Mouse (Mus musculus) lung, embryonic 15.5 days (tissue): ENCODE data around the gene Olfr1366. TPM values are rescaled to one million over a fixed set of nuclear protein-coding genes. Genes with fewer than 3 reads are reported as not detected.

ENCODE experiments used
- ATAC-seq: fragments of 200-750 bp; cut with Nextera tagmentation; 2 replicates; pipeline ENCODE4 v1.8.0; 2017; ENCODE audit warnings: moderate number of reproducible peaks, borderline replicate concordance; ENCODE audit not compliant: low FRiP score, low TSS enrichment; ENCODE audit errors: extremely low read depth
- H3K27ac ChIP-seq: fragments of 300-500 bp; sonication (generic); 2 replicates; pipeline ENCODE4 v1.5.1; 2015; ENCODE audit warnings: moderate library complexity, mild to moderate bottlenecking, inconsistent platforms
- H3K27me3 ChIP-seq: fragments of 300-500 bp; sonication (generic); 2 replicates; pipeline ENCODE4 v1.6.1; 2015; ENCODE audit warnings: inconsistent platforms
- H3K36me3 ChIP-seq: fragments of 300-500 bp; sonication (generic); 2 replicates; pipeline ENCODE4 v1.6.1; 2015; ENCODE audit warnings: inconsistent platforms
- H3K4me1 ChIP-seq: fragments of 300-500 bp; sonication (generic); 2 replicates; pipeline ENCODE4 v1.6.1; 2015; ENCODE audit warnings: inconsistent platforms
- H3K4me2 ChIP-seq: fragments of 300-500 bp; sonication (generic); 2 replicates; pipeline ENCODE4 v1.6.1; 2015; ENCODE audit warnings: inconsistent platforms, mild to moderate bottlenecking, moderate library complexity
- H3K4me3 ChIP-seq: fragments of 300-500 bp; sonication (generic); 2 replicates; pipeline ENCODE4 v1.5.1; 2015; ENCODE audit warnings: mild to moderate bottlenecking, inconsistent platforms
- H3K9ac ChIP-seq: fragments of 300-500 bp; sonication (generic); 2 replicates; pipeline ENCODE4 v1.6.1; 2015; ENCODE audit warnings: inconsistent platforms
- H3K9me3 ChIP-seq: fragments of 300-500 bp; sonication (generic); 2 replicates; pipeline ENCODE4 v1.6.1; 2016; ENCODE audit warnings: inconsistent platforms
- WGBS: fragments of 180-500 bp; shearing (Covaris S2); methylation state at CpG from one replicate; pipeline ENCODE4 v1.1.7; 2015; 5-methylcytosine and 5-hydroxymethylcytosine counted together
- polyA plus RNA-seq: library from polyadenylated mRNA; unstranded; fragments of >200 nt; fragmentation: Nextera tagmentation; extraction: Ambion mirVana; gene quantifications from 2 replicates; pipeline ENCODE4 v1.2.1, GENCODE M21; 2015

The Olfr1366 gene
- polyA plus RNA-seq, 1 experiment from 2014 or later = 0.26 TPM

DNA sequence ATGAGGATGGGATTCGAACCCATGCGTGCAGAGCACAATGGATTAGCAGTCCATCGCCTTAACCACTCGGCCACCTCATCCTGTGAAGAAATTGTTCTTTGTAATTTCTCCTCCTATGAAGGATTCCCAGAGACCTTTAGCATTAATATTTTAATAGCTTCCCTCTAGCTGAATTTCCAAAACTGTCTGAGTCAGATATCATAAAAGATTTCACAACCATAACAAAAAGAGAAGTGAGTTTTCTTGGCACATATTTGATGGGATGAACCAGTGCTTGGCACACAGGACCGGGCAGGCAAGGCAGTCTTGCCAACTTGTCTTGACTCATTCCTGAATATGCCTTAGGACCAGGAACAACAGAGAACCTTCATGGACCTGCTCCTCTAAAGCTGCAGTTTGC is 49.8 kb downstream of the Olfr1366 start:
- Histone ChIP-seq H3K36me3 (no peaks in the 10 kb centered on the region), H3K4me2 (no peak overlapping the region), H3K4me3 (no peak overlapping the region), H3K27me3 (no peaks in the 10 kb centered on the region), H3K9ac (no peak overlapping the region), H3K27ac (no peak overlapping the region), H3K9me3 (no peaks in the 10 kb centered on the region), H3K4me1 (no peaks in the 10 kb centered on the region)
- WGBS = 90% methylated on average over 5 of the region's 5 CpGs
- ATAC-seq = no peak

- no peak overlapping the region for H3K4me3 ChIP-seq
- no peak overlapping the region for H3K9ac ChIP-seq
- no peak overlapping the region for H3K4me2 ChIP-seq
- peaks cover 6% of the 10 kb centered on the region; the same call in 1 of the 2 replicates for H3K36me3 ChIP-seq
- no peaks in the 10 kb centered on the region for H3K9me3 ChIP-seq
- no peaks in the 10 kb centered on the region for H3K27me3 ChIP-seq
- H3K4me1 ChIP-seq = no peaks in the 10 kb centered on the region
- no peak overlapping the region for H3K27ac ChIP-seq
- 86% methylated on average over 1 of the region's 1 CpGs for WGBS
- no peak for ATAC-seq
These were observed 55.7 kb downstream of the Olfr1366 start for GRCm38 (mm10) chr13:21486881-21487280.

Other genes with a start within 250 kb of the Olfr1366 start
- not detected in 2 replicates for gene Gpx6, start 230.7 kb downstream of the Olfr1366 start, polyA plus RNA-seq
- gene Olfr1367, start 195.9 kb downstream of the Olfr1366 start, polyA plus RNA-seq = not detected in 2 replicates
- 12.6 and 13.3 TPM in 2 replicates for gene Zscan12, start 180.0 kb downstream of the Olfr1366 start, polyA plus RNA-seq
- gene Zkscan3, start 140.1 kb downstream of the Olfr1366 start, polyA plus RNA-seq = 83.4 and 90.4 TPM in 2 replicates
- 2.8 and 3.0 TPM in 2 replicates for gene Pgbd1, start 101.8 kb downstream of the Olfr1366 start, polyA plus RNA-seq
- gene Zscan26, start 89.1 kb downstream of the Olfr1366 start, polyA plus RNA-seq = 31.3 and 33.8 TPM in 2 replicates
- gene Nkapl, start 74.3 kb downstream of the Olfr1366 start, polyA plus RNA-seq = 3.1 and 3.8 TPM in 2 replicates
- gene Zkscan4, start 63.9 kb downstream of the Olfr1366 start, polyA plus RNA-seq = 3.4 TPM in 2 replicates
- not detected in 2 replicates for gene Gm10065, start 63.4 kb downstream of the Olfr1366 start, polyA plus RNA-seq
- 0.29 and 0.31 TPM in 2 replicates for gene AK157302, start 47.6 kb downstream of the Olfr1366 start, polyA plus RNA-seq
- gene Gm11273, start 41.4 kb downstream of the Olfr1366 start, polyA plus RNA-seq = 4.9 and 6.1 TPM in 2 replicates
- 5.5 and 6.8 TPM in 2 replicates for gene Zkscan8, start 11.7 kb downstream of the Olfr1366 start, polyA plus RNA-seq
- gene Olfr1535, start 17.1 kb upstream of the Olfr1366 start, polyA plus RNA-seq = 0.04 TPM in 1 of 2 replicates, not detected in the other
- not detected in 2 replicates for gene Olfr1364, start 39.0 kb upstream of the Olfr1366 start, polyA plus RNA-seq
- not detected in 2 replicates for gene Olfr1362, start 71.2 kb upstream of the Olfr1366 start, polyA plus RNA-seq
- gene Olfr11, start 99.7 kb upstream of the Olfr1366 start, polyA plus RNA-seq = not detected in 2 replicates
- not detected in 2 replicates for gene Olfr1361, start 120.6 kb upstream of the Olfr1366 start, polyA plus RNA-seq
- not detected in 2 replicates for gene Olfr1360, start 134.6 kb upstream of the Olfr1366 start, polyA plus RNA-seq
- gene Olfr1359, start 155.3 kb upstream of the Olfr1366 start, polyA plus RNA-seq = not detected in 2 replicates
- gene Hist1h2bl, start 173.3 kb upstream of the Olfr1366 start, polyA plus RNA-seq = 2.0 and 3.0 TPM in 2 replicates
- 25.5 and 29.4 TPM in 2 replicates for gene Hist1h2ai, start 173.6 kb upstream of the Olfr1366 start, polyA plus RNA-seq
- gene Hist1h3h, start 174.9 kb upstream of the Olfr1366 start, polyA plus RNA-seq = 11.8 and 14.4 TPM in 2 replicates
- gene Hist1h2bm, start 179.2 kb upstream of the Olfr1366 start, polyA plus RNA-seq = 4.5 and 5.5 TPM in 2 replicates
- gene Hist1h4j, start 192.3 kb upstream of the Olfr1366 start, polyA plus RNA-seq = 1.8 and 3.1 TPM in 2 replicates
- 3.1 and 6.3 TPM in 2 replicates for gene Hist1h4k, start 207.7 kb upstream of the Olfr1366 start, polyA plus RNA-seq
- gene Hist1h2ak, start 211.0 kb upstream of the Olfr1366 start, polyA plus RNA-seq = 43.1 and 47.1 TPM in 2 replicates
- 5.5 and 6.1 TPM in 2 replicates for gene Hist1h2bn, start 211.3 kb upstream of the Olfr1366 start, polyA plus RNA-seq
- 41.4 and 42.0 TPM in 2 replicates for gene Hist1h1b, start 237.8 kb upstream of the Olfr1366 start, polyA plus RNA-seq
- 137 and 172 TPM in 2 replicates for gene Hist1h3i, start 240.6 kb upstream of the Olfr1366 start, polyA plus RNA-seq
- gene Hist1h2an, start 244.4 kb upstream of the Olfr1366 start, polyA plus RNA-seq = 10.7 and 22.4 TPM in 2 replicates
- gene Hist1h2bp, start 244.7 kb upstream of the Olfr1366 start, polyA plus RNA-seq = 2.1 and 3.1 TPM in 2 replicates